Mouse (Mus musculus) frontal cortex, postnatal 25 days (tissue): ENCODE measurements around the gene Paqr7.

ENCODE experiments used
- DNase-seq, 2 experiments: peaks; one replicate each; pipeline ENCODE4 v3.0.0; 2022; ENCODE audit warnings: low spot score in 2 of 2

Paqr7 gene

DNA sequence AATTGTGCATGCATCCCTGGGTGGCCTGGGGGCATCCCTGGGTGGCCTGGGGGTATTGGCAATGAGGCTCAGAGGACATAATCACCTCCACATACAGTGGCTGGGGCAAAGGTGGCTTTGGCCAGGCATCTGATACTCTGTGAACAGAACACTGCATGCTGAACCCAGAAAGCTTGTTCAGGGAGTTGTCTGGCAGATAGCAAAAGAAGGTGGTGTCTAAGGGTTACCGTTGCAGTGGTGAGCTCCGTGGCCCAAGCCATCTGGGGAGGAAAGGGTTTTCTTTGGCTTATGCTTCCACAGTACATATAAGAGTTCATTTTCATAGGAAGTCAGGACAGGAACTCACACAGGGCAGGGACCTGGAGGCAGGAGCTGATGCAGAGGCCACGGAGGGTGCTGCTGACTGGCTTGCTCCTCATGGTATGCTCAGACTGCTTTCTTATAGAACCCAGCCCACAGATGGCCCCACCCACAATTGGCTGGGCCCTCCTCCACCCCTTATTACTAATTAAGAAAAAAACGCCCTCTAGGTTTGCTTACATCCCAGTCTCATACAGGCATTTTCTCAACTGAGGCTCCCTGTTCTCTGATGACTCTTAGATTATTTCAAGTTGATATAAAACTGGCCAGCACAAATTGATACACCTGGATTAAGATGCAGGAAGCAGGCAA, 7.3 kb downstream of the Paqr7 start:
- no peak for DNase-seq

- no peak for DNase-seq
These were observed 8.8 kb downstream of the Paqr7 start for GRCm38 (mm10) chr4:134505303-134505789.

DNA sequence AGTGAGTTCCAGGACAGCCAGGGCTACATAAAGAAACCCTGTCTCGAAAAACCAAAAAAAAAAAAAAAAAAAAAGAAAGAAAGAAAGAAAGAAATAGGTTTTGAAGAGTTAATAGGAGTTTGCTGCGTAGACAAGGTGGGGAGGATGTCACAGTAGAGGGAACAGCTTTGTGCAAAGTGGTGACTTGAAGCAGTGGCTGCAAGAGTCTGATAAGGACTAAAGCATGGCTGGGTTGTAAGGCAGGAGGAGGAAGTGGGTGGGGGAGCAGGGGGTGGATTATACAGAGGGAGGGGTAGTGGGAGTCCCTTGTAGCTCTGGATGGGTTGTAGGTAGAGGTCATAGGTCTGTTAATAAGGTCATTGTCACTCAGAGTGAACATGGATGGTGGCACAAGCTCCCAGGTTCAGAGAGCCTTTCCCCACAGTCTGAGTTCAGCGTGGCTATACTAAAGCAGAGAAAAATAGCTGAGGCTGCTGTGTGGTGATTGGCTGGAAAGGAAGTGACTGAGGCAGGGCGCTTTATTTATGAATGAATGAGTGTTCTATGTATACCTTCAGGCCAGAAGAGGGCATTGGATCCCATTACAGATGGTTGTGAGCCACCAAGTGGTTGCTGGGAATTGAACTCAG, 9.6 kb downstream of the Paqr7 start:
- no peak for DNase-seq

DNA sequence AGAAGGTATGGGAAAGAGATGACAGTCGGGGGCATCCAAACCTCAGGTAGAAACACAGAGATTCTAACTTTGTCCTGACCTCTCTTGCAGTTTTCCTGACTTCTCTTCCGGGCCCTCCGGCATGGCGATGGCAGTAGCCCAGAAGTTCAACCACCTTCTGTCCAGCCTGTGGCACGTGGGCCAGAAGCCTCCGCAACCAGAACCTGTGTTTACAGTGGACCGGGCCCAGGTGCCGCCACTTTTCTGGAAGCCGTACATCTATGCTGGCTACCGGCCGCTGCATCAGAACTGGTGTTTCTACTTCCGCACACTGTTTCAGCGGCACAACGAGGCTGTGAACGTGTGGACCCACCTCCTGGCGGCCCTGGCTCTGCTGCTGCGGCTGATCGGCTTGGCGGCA, 10.2 kb downstream of the Paqr7 start:
- DNase-seq: no peak

GRCm38 (mm10) chr4:134510396-134510795, 13.9 kb downstream of the Paqr7 start:
- DNase-seq: no peak

DNA sequence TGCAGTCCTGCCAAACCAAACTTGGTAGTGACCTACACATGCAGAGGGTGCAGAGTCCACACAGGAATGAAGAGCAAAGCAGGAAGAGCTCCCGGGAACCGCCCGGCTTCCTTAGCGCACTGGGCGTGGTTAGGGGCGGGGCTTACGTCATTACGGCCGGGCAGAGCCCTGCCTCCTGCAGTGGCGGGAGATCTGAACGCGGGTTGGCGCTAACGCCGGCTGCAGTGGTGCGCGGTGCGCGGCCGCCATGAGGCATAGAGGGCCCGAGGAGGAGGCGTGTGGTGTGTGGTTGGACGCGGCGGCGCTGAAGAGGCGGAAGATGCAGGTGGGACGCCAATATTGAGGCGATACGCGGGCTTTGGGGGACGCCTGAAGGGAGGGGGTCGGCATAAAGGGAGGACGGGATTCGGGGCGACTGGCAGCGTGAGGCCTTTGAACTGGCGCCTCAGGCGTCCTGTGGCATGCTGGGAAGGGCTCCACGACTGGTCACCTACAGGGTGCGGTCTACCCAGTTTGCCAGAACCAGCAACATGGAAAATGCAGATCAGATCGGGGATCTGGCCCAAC, 14.4 kb downstream of the Paqr7 start, which contains the start of gene Aunip:
Gene Aunip, plus strand, starts transcription at position 155 of the 567 bp plus-strand sequence.
- peak; percentile 59 to 70 for DNase-seq

DNA sequence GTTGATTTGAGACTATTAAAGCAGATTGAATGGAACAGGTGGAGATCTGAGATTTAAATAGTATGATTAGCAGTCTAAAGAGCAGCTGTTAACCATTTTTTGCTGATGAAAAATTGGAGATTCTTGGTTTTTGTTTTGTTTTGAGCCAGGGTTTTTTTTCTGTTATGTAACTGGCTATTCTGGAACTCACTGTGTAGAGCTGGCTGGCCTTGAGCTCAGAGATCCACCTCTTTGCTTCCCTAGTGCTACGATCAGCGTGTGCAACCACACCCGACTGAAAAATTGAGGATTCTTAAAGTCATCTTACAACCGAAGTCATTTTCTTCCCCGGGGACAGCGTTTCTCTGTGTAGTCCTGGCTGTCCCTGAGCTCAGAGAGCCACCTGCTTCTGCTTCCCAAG, 15.2 kb downstream of the Paqr7 start:
- no peak for DNase-seq

- peak in 1 of 2 experiments; percentile 23 for DNase-seq
These were observed 16.3 kb downstream of the Paqr7 start for GRCm38 (mm10) chr4:134512798-134513197.

DNA sequence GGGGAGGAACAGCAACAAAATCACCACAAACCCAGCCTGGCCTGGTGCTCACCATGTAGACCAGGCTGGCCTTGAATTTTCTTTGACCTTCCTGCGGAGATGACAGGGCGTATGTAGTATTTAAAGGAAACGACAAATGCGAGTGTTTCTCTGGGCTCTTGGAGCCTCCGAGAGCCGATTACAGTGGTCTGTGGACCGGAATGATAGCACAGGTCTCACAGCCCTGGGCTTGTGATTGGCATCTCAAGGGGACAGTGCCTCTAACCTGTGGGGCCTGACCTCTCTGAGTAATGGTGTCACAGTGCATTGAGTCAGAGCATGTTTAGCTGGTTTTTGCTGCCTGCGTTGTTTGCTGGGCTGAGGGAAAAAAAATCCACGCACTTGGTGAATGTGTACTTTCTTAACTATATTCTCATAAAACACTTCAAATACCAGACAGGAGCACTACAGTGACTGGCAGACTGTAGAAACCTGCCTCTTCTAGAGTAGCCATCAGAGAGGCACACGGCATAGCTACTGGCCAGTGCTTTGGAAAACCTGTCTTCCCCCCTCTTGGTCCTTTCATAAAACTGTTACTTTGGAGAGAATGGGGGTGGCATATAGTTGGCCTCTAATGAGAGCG, 17.9 kb downstream of the Paqr7 start:
- no peak for DNase-seq

- no peak for DNase-seq
These were observed 19.1 kb downstream of the Paqr7 start for GRCm38 (mm10) chr4:134515614-134516013.

DNA sequence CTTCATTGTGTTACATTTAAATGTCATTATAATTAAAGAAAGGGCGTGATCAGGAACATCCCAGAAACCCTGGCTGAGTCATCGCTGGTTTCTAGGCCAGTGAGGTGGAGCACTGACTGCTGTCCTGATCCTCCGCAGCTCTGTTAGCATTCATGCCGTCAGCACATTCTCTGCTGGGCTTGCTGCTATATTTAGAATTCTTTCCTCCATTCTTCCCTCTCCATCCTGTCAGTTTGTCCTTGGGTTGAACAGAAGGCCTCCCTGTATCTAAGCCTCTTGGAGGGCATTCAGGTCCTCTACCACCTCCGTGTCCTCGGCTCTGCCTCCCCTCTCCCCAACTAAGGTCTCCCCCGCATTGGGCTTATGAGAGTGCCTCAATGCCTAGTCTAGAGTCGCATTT, 20.5 kb downstream of the Paqr7 start:
- no peak for DNase-seq

GRCm38 (mm10) chr4:134517719-134518118, 21.2 kb downstream of the Paqr7 start:
- DNase-seq: no peak

DNA sequence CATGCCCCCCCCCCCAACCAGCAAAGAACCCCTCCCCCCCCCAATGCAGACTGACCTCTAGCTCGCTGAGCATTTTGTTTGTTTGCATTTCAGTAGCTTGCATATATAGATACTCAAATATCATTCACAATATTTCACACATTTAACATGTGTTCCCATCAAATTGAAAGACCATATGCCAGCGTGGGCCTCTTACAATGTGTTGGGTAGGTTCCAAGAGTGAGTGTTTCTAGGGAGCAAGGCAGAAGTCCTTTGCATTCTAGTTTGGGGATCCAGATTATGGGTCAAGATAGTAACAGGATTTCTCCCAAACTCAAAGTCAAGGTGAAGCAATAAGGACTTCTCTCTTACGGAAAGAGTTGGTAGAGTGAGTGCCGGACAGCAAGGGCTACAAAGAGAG, 22.0 kb downstream of the Paqr7 start:
- DNase-seq: no peak

GRCm38 (mm10) chr4:134519281-134519680, 22.8 kb downstream of the Paqr7 start:
- no peak for DNase-seq

GRCm38 (mm10) chr4:134523447-134523846, 26.9 kb downstream of the Paqr7 start:
- no peak for DNase-seq

DNA sequence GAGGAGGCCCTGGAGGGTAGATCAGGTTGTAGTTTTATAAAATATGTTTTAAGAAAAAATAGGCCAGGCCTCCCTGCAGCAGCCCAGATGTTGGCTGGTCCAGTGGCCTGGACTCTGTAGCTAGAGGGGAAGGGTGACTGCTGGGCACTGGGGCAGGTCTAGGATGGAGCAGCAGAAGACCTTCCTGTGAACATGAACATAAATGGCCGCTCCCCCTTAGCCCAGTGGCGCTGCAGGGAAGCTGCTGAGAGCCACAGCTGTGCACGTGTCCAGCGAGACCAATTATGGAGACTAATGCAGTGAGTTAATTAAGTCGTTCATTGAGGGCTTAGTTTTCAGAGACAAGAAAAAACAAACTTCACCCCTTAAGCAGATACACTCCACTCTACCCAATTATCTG, 29.3 kb downstream of the Paqr7 start:
- no peak for DNase-seq

- no peak for DNase-seq
These were observed 29.7 kb downstream of the Paqr7 start for GRCm38 (mm10) chr4:134526220-134526619.

DNA sequence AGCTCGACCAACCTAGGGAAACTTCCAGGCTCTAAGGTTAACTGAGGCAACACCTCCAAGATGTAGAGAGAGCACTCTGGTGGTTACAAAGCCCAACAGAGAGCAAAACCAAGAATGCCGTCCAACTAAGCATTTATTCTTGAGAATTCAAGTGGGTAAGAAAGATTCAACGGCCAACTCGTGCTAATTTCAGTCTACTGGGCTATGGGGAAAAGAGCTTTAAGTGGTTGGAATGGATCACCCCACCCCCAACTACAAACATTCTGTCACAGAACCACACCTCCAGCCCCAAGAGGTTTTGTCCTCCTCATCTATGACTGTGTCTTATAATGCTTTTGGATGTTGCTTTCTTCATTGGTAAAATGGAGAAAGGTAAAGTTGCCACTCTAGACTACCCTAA, 36.4 kb downstream of the Paqr7 start:
- no peak for DNase-seq

DNA sequence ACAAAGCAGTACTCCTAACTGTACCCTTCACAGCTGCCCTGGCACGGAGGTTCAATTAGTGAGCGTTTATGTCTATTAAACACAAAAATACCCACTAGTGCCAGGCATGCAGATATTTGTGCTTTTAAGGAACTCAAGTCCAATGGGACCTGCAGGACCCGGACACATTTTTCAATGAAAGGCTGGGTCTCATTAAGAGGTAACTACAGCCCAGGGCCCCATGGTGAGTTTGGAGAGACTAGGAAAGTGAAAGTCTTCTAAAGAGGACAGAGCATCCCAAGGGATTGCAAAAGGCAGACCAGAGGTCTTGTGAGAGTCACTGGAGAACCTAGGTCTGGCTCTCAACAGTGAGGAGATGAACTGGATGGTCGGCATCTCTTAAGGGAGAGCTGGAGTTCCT, 36.9 kb downstream of the Paqr7 start:
- DNase-seq: no peak

DNA sequence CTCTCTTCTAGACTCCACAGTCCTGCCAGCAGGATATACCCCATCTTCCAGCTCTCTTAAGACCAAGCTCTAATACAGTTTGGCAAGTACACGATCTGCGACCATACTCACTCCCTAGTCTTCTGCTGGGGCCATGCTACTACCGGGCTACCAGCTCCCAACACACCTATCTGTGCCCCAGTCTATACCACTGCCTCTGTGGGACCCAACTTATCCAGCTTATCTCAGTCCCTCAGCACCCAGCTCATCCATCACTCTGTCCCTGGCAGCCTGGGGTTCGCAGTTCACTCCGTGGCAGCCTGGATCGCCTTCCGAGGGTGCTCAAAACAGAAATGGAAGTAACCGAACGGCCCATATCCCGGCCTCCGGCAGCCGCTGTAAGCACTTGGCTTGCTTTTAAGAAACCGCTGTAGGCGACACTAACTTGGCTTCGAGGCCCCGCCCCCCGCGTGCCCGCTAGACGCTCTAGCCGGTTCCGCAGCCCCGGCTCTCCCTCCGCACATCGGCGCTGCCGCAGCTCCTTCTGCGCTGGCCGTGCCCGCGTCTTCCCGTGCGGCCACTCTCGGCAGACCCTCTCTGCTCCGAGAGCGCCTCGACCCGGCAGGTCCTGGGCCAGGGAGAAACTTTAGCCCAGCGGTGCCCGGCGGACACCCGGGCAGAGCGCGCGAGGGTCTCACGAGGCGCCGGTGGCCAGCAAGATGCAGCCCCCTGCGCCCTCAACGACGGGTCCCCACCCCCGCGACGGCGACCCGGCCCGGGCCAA, 37.8 kb downstream of the Paqr7 start:
- peak in 1 of 2 experiments; percentile 41 for DNase-seq

DNA sequence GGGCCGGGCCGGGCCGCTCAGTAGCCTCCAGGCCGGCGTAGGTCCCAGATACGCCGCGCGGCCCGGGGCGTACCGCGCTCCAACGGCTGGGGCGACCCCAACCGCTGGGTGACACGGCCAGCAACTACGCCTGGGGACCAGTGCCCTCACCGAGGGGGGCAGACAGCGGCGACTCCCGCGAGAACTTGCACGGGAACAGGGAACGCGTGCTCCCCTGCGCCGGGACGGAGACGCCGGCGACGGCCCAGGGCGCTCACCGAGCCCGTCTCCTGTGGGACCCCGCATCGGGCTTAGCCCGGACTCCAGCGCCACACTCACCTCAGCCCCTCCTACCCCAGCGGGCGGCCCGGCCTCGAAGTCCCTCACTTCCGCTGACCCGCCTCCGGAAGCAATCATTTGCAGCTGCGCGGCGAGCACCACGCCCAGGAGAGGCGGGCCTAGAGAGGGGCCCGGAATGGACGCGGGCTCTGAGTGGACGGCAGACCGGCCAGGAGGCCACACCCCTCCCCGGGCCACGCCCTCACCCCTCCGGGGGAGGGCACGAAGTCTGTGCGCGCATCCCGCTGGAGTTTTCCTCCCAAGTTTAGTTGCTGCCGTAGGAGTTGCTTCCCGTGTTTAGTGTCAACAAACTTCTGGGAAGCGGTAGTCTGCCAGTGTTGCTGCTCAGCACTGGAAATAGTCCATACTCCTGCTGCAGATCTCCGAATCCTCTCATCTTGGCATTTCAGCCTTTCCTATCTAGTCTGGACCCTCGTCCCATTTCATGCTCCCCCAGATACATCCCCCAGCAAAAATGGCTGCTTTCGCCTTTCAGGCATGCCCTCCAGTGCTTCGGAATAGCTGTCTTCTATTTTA, 38.7 kb downstream of the Paqr7 start, which contains the start of gene Mtfr1l:
Gene Mtfr1l, minus strand, starts transcription at position 456 of the 855 bp plus-strand sequence.
- peak; percentile 90 to 93 for DNase-seq
